Mouse (Mus musculus) liver, adult 2 months (tissue): ENCODE measurements around the gene Cbx3.

ENCODE experiments used
- CTCF ChIP-seq: fragments of 200-500 bp; IDR thresholded peaks from 2 replicates; pipeline ENCODE4 v1.5.1; 2011; ENCODE audit warnings: low read depth, low read length, control low read depth
- POLR2A ChIP-seq: fragments of 200-500 bp; IDR thresholded peaks from 2 replicates; pipeline ENCODE4 v1.6.1; 2011; ENCODE audit warnings: low read length, control low read depth; ENCODE audit not compliant: insufficient read depth; ENCODE audit errors: extremely low read depth

- TF ChIP-seq POLR2A (no peak), CTCF (no peak)
Observed at GRCm38 (mm10) chr6:51457770-51458387, 12.3 kb upstream of the Cbx3 start.
